Mouse (Mus musculus) hindbrain, embryonic 14.5 days (tissue): ENCODE data around the gene Mtss1l. TPM values are rescaled to one million over a fixed set of nuclear protein-coding genes. Genes with fewer than 3 reads are reported as not detected.

Experiments
- polyA plus RNA-seq: library from polyadenylated mRNA; unstranded; fragments of >200 nt; fragmentation: Nextera tagmentation; extraction: Ambion mirVana; gene quantifications from 2 replicates; pipeline ENCODE4 v1.2.1, GENCODE M21; 2014

Mtss1l gene
- polyA plus RNA-seq, 1 experiment from 2014 or later, result 32.9 TPM

Other genes with a start within 250 kb of the Mtss1l start
- 32.8 and 34.8 TPM in 2 replicates for gene Vac14, start 102.9 kb upstream of the Mtss1l start, polyA plus RNA-seq
- 5.4 and 6.1 TPM in 2 replicates for gene Il34, start 84.4 kb downstream of the Mtss1l start, polyA plus RNA-seq
- gene Cog4, start 125.1 kb downstream of the Mtss1l start, polyA plus RNA-seq, result 66.7 and 73.0 TPM in 2 replicates
- 92.2 and 102 TPM in 2 replicates for gene Sf3b3, start 125.3 kb downstream of the Mtss1l start, polyA plus RNA-seq
- 5.0 and 5.8 TPM in 2 replicates for gene Fuk, start 181.0 kb downstream of the Mtss1l start, polyA plus RNA-seq
- gene St3gal2, start 198.4 kb downstream of the Mtss1l start, polyA plus RNA-seq, result 17.6 and 18.3 TPM in 2 replicates